Mouse (Mus musculus): ENCODE measurements around the gene Tmem256. TPM values are rescaled to one million over a fixed set of nuclear protein-coding genes. Genes with fewer than 3 reads are reported as not detected.
A peak's percentile ranks its signal among the peaks of the same experiment; 100 is the strongest.

Gene Tmem256
- polyA plus RNA-seq, 1 experiment, result 200 TPM

- Histone ChIP-seq H3K27me3 (ENCODE audit: control insufficient read depth, insufficient read depth, low read length) (no peaks in the 10 kb centered on the region), H3K4me3 (replicated peaks; ENCODE audit: insufficient read depth, low read depth, low read length) (no peak overlapping the region), H3K4me1 (ENCODE audit: control insufficient read depth, insufficient read depth, low read length) (no peaks in the 10 kb centered on the region), H3K27ac (ENCODE audit: insufficient read depth, low read length) (no peak overlapping the region)
- DNase-seq, result no peak
- 89% methylated on average over 12 of the region's 12 CpGs for WGBS
- TF ChIP-seq CTCF (IDR thresholded peaks at IDR 0.05; ENCODE audit: borderline replicate concordance, insufficient read depth, low read depth, low read length) (no peak), POLR2A (IDR thresholded peaks at IDR 0.05; ENCODE audit: borderline replicate concordance, insufficient read depth, low read length) (no peak)
Measured at GRCm38 (mm10) chr11:69816520-69816919, 21.8 kb upstream of the Tmem256 start.

GRCm38 (mm10) chr11:69818365-69818764 lies 19.9 kb upstream of the Tmem256 start, which contains the start of gene Spem2:
Gene Spem2 (minus strand): TSS chr11:69818465.
- no peak within 1 kb of the TSS for H3K4me3 ChIP-seq (replicated peaks; ENCODE audit: insufficient read depth, low read depth, low read length)
- no peak within 1 kb of the TSS for H3K27ac ChIP-seq (ENCODE audit: insufficient read depth, low read length)
- H3K27me3 ChIP-seq (ENCODE audit: control insufficient read depth, insufficient read depth, low read length), result no peaks in the 10 kb centered on the region
- TF ChIP-seq POLR2A (IDR thresholded peaks at IDR 0.05; ENCODE audit: borderline replicate concordance, insufficient read depth, low read length), result no peak
- TF ChIP-seq CTCF (IDR thresholded peaks at IDR 0.05; ENCODE audit: borderline replicate concordance, insufficient read depth, low read depth, low read length), result no peak
- DNase-seq, result no peak
- H3K4me1 ChIP-seq (ENCODE audit: control insufficient read depth, insufficient read depth, low read length), result peaks cover 3% of the 10 kb centered on the region; the same call in 1 of the 2 replicates
- WGBS, result 71% methylated on average over 2 of the region's 2 CpGs

GRCm38 (mm10) chr11:69818871-69819270 lies 19.4 kb upstream of the Tmem256 start:
- Histone ChIP-seq H3K4me3 (replicated peaks; ENCODE audit: insufficient read depth, low read depth, low read length) (no peak overlapping the region), H3K4me1 (ENCODE audit: control insufficient read depth, insufficient read depth, low read length) (peaks cover 8% of the 10 kb centered on the region), H3K27me3 (ENCODE audit: control insufficient read depth, insufficient read depth, low read length) (no peaks in the 10 kb centered on the region), H3K27ac (ENCODE audit: insufficient read depth, low read length) (no peak overlapping the region)
- 90% methylated on average over 8 of the region's 8 CpGs for WGBS
- TF ChIP-seq CTCF (IDR thresholded peaks at IDR 0.05; ENCODE audit: borderline replicate concordance, insufficient read depth, low read depth, low read length) (no peak), POLR2A (IDR thresholded peaks at IDR 0.05; ENCODE audit: borderline replicate concordance, insufficient read depth, low read length) (no peak)
- no peak for DNase-seq

GRCm38 (mm10) chr11:69822080-69822479 lies 16.2 kb upstream of the Tmem256 start, which contains the start of gene Spem1:
Gene Spem1 (minus strand): TSS chr11:69822180.
- H3K4me3 ChIP-seq (replicated peaks; ENCODE audit: insufficient read depth, low read depth, low read length), result no peak within 1 kb of the TSS
- H3K4me1 ChIP-seq (ENCODE audit: control insufficient read depth, insufficient read depth, low read length), result peaks cover 15% of the 10 kb centered on the region
- WGBS, result 85% methylated on average over 3 of the region's 3 CpGs
- no peak for DNase-seq
- H3K27ac ChIP-seq (ENCODE audit: insufficient read depth, low read length), result no peak within 1 kb of the TSS
- no peaks in the 10 kb centered on the region for H3K27me3 ChIP-seq (ENCODE audit: control insufficient read depth, insufficient read depth, low read length)
- no peak for TF ChIP-seq POLR2A (IDR thresholded peaks at IDR 0.05; ENCODE audit: borderline replicate concordance, insufficient read depth, low read length)
- no peak for TF ChIP-seq CTCF (IDR thresholded peaks at IDR 0.05; ENCODE audit: borderline replicate concordance, insufficient read depth, low read depth, low read length)

GRCm38 (mm10) chr11:69823456-69823855 lies 14.9 kb upstream of the Tmem256 start:
- Histone ChIP-seq H3K27ac (ENCODE audit: insufficient read depth, low read length) (0 out of 2 replicates have a peak overlapping the region, but pooled peaks have one; percentile 32), H3K4me1 (ENCODE audit: control insufficient read depth, insufficient read depth, low read length) (peaks cover 15% of the 10 kb centered on the region), H3K27me3 (ENCODE audit: control insufficient read depth, insufficient read depth, low read length) (no peaks in the 10 kb centered on the region), H3K4me3 (replicated peaks; ENCODE audit: insufficient read depth, low read depth, low read length) (no peak overlapping the region)
- no peak for TF ChIP-seq CTCF (IDR thresholded peaks at IDR 0.05; ENCODE audit: borderline replicate concordance, insufficient read depth, low read depth, low read length)
- no peak; the same call in 1 of the 2 replicates for TF ChIP-seq POLR2A (IDR thresholded peaks at IDR 0.05; ENCODE audit: borderline replicate concordance, insufficient read depth, low read length)
- DNase-seq, result peak in 1 of 2 experiments; percentile 48
- WGBS, result 5% methylated on average over 2 of the region's 2 CpGs

GRCm38 (mm10) chr11:69828832-69829231 lies 9.5 kb upstream of the Tmem256 start:
- no peak overlapping the region for H3K27ac ChIP-seq (ENCODE audit: insufficient read depth, low read length)
- no peak for DNase-seq
- no peak for TF ChIP-seq CTCF (IDR thresholded peaks at IDR 0.05; ENCODE audit: borderline replicate concordance, insufficient read depth, low read depth, low read length)
- no peak for TF ChIP-seq POLR2A (IDR thresholded peaks at IDR 0.05; ENCODE audit: borderline replicate concordance, insufficient read depth, low read length)
- H3K4me3 ChIP-seq (replicated peaks; ENCODE audit: insufficient read depth, low read depth, low read length), result no peak overlapping the region
- 47% methylated on average over 5 of the region's 5 CpGs for WGBS
- peaks cover 12% of the 10 kb centered on the region for H3K4me1 ChIP-seq (ENCODE audit: control insufficient read depth, insufficient read depth, low read length)
- no peaks in the 10 kb centered on the region for H3K27me3 ChIP-seq (ENCODE audit: control insufficient read depth, insufficient read depth, low read length)

- TF ChIP-seq CTCF (IDR thresholded peaks at IDR 0.05; ENCODE audit: borderline replicate concordance, insufficient read depth, low read depth, low read length) (no peak), POLR2A (IDR thresholded peaks at IDR 0.05; ENCODE audit: borderline replicate concordance, insufficient read depth, low read length) (no peak)
- Histone ChIP-seq H3K4me1 (ENCODE audit: control insufficient read depth, insufficient read depth, low read length) (peaks cover 5% of the 10 kb centered on the region; the same call in 1 of the 2 replicates), H3K27me3 (ENCODE audit: control insufficient read depth, insufficient read depth, low read length) (no peaks in the 10 kb centered on the region), H3K27ac (ENCODE audit: insufficient read depth, low read length) (no peak overlapping the region), H3K4me3 (replicated peaks; ENCODE audit: insufficient read depth, low read depth, low read length) (no peak overlapping the region)
- no peak for DNase-seq
- WGBS, result 58% methylated on average over 8 of the region's 8 CpGs
Measured at GRCm38 (mm10) chr11:69833554-69833953, 4.8 kb upstream of the Tmem256 start.

- peak; percentile 37 to 57 for DNase-seq
Measured at GRCm38 (mm10) chr11:69834001-69834549, 4.2 kb upstream of the Tmem256 start.

More at GRCm38 (mm10) chr11:69834001-69834549, 4.2 kb upstream of the Tmem256 start:
- H3K27me3 ChIP-seq (ENCODE audit: control insufficient read depth, insufficient read depth, low read length), result no peaks in the 10 kb centered on the region
- peak overlapping the region; percentile 6 for H3K4me3 ChIP-seq (replicated peaks; ENCODE audit: insufficient read depth, low read depth, low read length)
- WGBS, result 13% methylated on average over 45 of the region's 48 CpGs
- peaks cover 5% of the 10 kb centered on the region; the same call in 1 of the 2 replicates for H3K4me1 ChIP-seq (ENCODE audit: control insufficient read depth, insufficient read depth, low read length)
- TF ChIP-seq CTCF (IDR thresholded peaks at IDR 0.05; ENCODE audit: borderline replicate concordance, insufficient read depth, low read depth, low read length) (no peak), POLR2A (IDR thresholded peaks at IDR 0.05; ENCODE audit: borderline replicate concordance, insufficient read depth, low read length) (no peak)
- no peak overlapping the region for H3K27ac ChIP-seq (ENCODE audit: insufficient read depth, low read length)
